Mouse (Mus musculus) intestine, embryonic 16.5 days (tissue): ENCODE measurements around the gene Cdk19. TPM values are rescaled to one million over a fixed set of nuclear protein-coding genes. Genes with fewer than 3 reads are reported as not detected.

Experiments
- ATAC-seq: fragments of 200-750 bp; cut with Nextera tagmentation; 2 replicates; pipeline ENCODE4 v1.8.0; 2017; ENCODE audit warnings: moderate TSS enrichment, moderate library complexity
- H3K27ac ChIP-seq: fragments of 300-500 bp; sonication (generic); 2 replicates; pipeline ENCODE4 v1.5.1; 2014; ENCODE audit warnings: mild to moderate bottlenecking, low read length
- H3K27me3 ChIP-seq: fragments of 300-500 bp; sonication (generic); replicated peaks from 2 replicates; pipeline ENCODE4 v1.6.1; 2014; ENCODE audit warnings: low read length, control low read depth, mixed read lengths; ENCODE audit not compliant: control insufficient read depth, insufficient read depth
- H3K36me3 ChIP-seq: fragments of 300-500 bp; sonication (generic); 2 replicates; pipeline ENCODE4 v1.6.1; 2014; ENCODE audit warnings: low read length, control low read depth; ENCODE audit not compliant: control insufficient read depth, insufficient read depth
- H3K4me1 ChIP-seq: fragments of 300-500 bp; sonication (generic); 2 replicates; pipeline ENCODE4 v1.6.1; 2014; ENCODE audit warnings: low read length, control low read depth, mixed read lengths; ENCODE audit not compliant: control insufficient read depth, insufficient read depth
- H3K4me2 ChIP-seq: fragments of 300-500 bp; sonication (generic); 2 replicates; pipeline ENCODE4 v1.6.1; 2014; ENCODE audit warnings: low read depth, low read length, control low read depth
- H3K4me3 ChIP-seq: fragments of 300-500 bp; sonication (generic); 2 replicates; pipeline ENCODE4 v1.5.1; 2014; ENCODE audit warnings: mild to moderate bottlenecking, low read length
- H3K9ac ChIP-seq: fragments of 300-500 bp; sonication (generic); 2 replicates; pipeline ENCODE4 v1.6.1; 2014; ENCODE audit warnings: low read depth, low read length
- H3K9me3 ChIP-seq: fragments of 300-500 bp; sonication (generic); 2 replicates; pipeline ENCODE4 v1.6.1; 2016; ENCODE audit warnings: low read length, control low read depth; ENCODE audit not compliant: control insufficient read depth
- WGBS: fragments of 180-500 bp; shearing (Covaris S2); extraction: QIAGEN DNeasy Blood & Tissue Kit; methylation state at CpG from one replicate; pipeline ENCODE4 v1.1.7; 2014; 5-methylcytosine and 5-hydroxymethylcytosine counted together
- polyA plus RNA-seq: library from polyadenylated mRNA; unstranded; fragments of >200 nt; fragmentation: Nextera tagmentation; extraction: Ambion mirVana; gene quantifications from 2 replicates; pipeline ENCODE4 v1.2.1, GENCODE M21; 2015

Cdk19 gene
- polyA plus RNA-seq, 1 experiment from 2014 or later: 4.0 TPM

- peak overlapping the region; percentile 86 for H3K9ac ChIP-seq
- peak; percentile 99 for ATAC-seq
- H3K4me3 ChIP-seq: peak overlapping the region; percentile 90
- H3K27ac ChIP-seq: peak overlapping the region; percentile 97
- H3K9me3 ChIP-seq: no peaks in the 10 kb centered on the region
- no peaks in the 10 kb centered on the region for H3K36me3 ChIP-seq
- H3K4me2 ChIP-seq: peak overlapping the region; percentile 58
- under 1% methylated on average over 75 of the region's 76 CpGs for WGBS
- no peaks in the 10 kb centered on the region for H3K27me3 ChIP-seq
- H3K4me1 ChIP-seq: peaks cover 6% of the 10 kb centered on the region
Observed at GRCm38 (mm10) chr10:40348566-40349536, 9.5 kb downstream of the Cdk19 start.

- Histone ChIP-seq H3K9ac (peak overlapping the region; percentile 86), H3K9me3 (no peaks in the 10 kb centered on the region), H3K4me3 (peak overlapping the region; percentile 90), H3K27ac (peak overlapping the region; percentile 95), H3K4me1 (peaks cover 6% of the 10 kb centered on the region), H3K36me3 (no peaks in the 10 kb centered on the region), H3K27me3 (no peaks in the 10 kb centered on the region), H3K4me2 (peak overlapping the region; percentile 55)
- ATAC-seq: peak; percentile 35
- under 1% methylated on average over 62 of the region's 62 CpGs for WGBS
Observed at GRCm38 (mm10) chr10:40349631-40350177, 10.3 kb downstream of the Cdk19 start.

- H3K27ac ChIP-seq: no peak overlapping the region
- no peak for ATAC-seq
- H3K4me1 ChIP-seq: peaks cover 6% of the 10 kb centered on the region
Observed at GRCm38 (mm10) chr10:40350245-40350932, 11.0 kb downstream of the Cdk19 start.

GRCm38 (mm10) chr10:40351156-40351555, 11.8 kb downstream of the Cdk19 start:
- Histone ChIP-seq H3K27me3 (no peaks in the 10 kb centered on the region), H3K27ac (no peak overlapping the region), H3K9me3 (no peaks in the 10 kb centered on the region), H3K4me2 (peak overlapping the region; percentile 55; the same call in 1 of the 2 replicates), H3K9ac (no peak overlapping the region), H3K4me1 (peaks cover 6% of the 10 kb centered on the region), H3K36me3 (no peaks in the 10 kb centered on the region), H3K4me3 (no peak overlapping the region)
- no peak for ATAC-seq
- 62% methylated on average over 4 of the region's 4 CpGs for WGBS

More at GRCm38 (mm10) chr10:40350245-40350932, 11.0 kb downstream of the Cdk19 start:
- Histone ChIP-seq H3K4me2 (peak overlapping the region; percentile 55), H3K9ac (peak overlapping the region; percentile 86), H3K36me3 (no peaks in the 10 kb centered on the region), H3K9me3 (no peaks in the 10 kb centered on the region), H3K4me3 (peak overlapping the region; percentile 90), H3K27me3 (no peaks in the 10 kb centered on the region)
- WGBS: 48% methylated on average over 12 of the region's 12 CpGs

DNA sequence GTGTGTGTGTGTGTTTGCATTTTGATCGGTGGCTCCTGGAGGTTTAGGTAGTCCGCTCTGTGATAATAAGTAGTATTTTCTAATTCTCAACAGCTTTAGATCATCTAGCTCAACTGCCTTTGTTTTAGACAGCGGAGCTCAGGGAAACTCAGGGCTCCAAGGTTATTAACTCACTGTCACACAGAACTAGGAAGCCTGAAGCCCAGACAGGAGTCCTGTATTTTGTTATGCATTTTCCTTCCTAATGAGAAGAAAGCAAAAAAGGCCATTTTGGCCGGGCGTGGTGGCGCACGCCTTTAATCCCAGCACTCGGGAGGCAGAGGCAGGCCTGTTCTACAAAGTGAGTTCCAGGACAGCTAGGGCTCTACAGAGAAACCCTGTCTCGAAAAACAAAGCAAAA, 14.7 kb downstream of the Cdk19 start:
- no peak overlapping the region for H3K27ac ChIP-seq
- no peak overlapping the region for H3K4me2 ChIP-seq
- no peaks in the 10 kb centered on the region for H3K36me3 ChIP-seq
- no peaks in the 10 kb centered on the region for H3K27me3 ChIP-seq
- WGBS: 87% methylated on average over 9 of the region's 9 CpGs
- H3K9ac ChIP-seq: no peak overlapping the region
- H3K4me1 ChIP-seq: peaks cover 6% of the 10 kb centered on the region; the same call in 1 of the 2 replicates
- H3K9me3 ChIP-seq: no peaks in the 10 kb centered on the region
- H3K4me3 ChIP-seq: no peak overlapping the region
- no peak for ATAC-seq

DNA sequence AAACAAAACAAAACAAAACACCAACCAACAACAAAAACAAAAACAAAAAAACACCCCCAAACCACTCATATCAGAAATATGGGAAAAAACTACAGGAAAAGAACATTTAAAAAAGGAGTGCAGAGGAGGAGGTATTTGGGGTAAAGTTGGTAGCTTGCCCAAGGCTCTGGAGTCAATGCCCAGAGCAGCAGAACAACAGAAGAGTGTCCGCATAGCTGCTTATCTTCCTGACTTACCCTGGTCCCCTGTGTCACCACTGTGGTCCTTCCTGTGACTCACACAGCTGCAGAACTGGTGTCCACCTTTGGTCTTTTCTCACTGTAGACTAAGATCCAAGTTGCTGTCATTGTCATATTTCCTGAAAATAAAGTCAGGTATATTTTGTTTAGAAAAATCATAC, 15.2 kb downstream of the Cdk19 start:
- Histone ChIP-seq H3K9me3 (no peaks in the 10 kb centered on the region), H3K9ac (no peak overlapping the region), H3K4me1 (peaks cover 6% of the 10 kb centered on the region; the same call in 1 of the 2 replicates), H3K4me2 (no peak overlapping the region), H3K27ac (no peak overlapping the region), H3K27me3 (no peaks in the 10 kb centered on the region), H3K36me3 (no peaks in the 10 kb centered on the region), H3K4me3 (no peak overlapping the region)
- WGBS: 83% methylated on average over 1 of the region's 1 CpGs
- no peak for ATAC-seq

- H3K9me3 ChIP-seq: no peaks in the 10 kb centered on the region
- no peak overlapping the region for H3K27ac ChIP-seq
- no peak overlapping the region for H3K4me3 ChIP-seq
- no peak overlapping the region for H3K4me2 ChIP-seq
- H3K36me3 ChIP-seq: no peaks in the 10 kb centered on the region
- 46% methylated on average over 2 of the region's 2 CpGs for WGBS
- no peak overlapping the region for H3K9ac ChIP-seq
- ATAC-seq: no peak
- peaks cover 8% of the 10 kb centered on the region; the same call in 1 of the 2 replicates for H3K4me1 ChIP-seq
- H3K27me3 ChIP-seq: no peaks in the 10 kb centered on the region
Observed at GRCm38 (mm10) chr10:40358166-40358565, 18.8 kb downstream of the Cdk19 start.

- 76% methylated on average over 2 of the region's 2 CpGs for WGBS
- H3K4me3 ChIP-seq: no peak overlapping the region
- no peak overlapping the region for H3K9ac ChIP-seq
- H3K4me1 ChIP-seq: peaks cover 9% of the 10 kb centered on the region; the same call in 1 of the 2 replicates
- no peak overlapping the region for H3K4me2 ChIP-seq
- no peaks in the 10 kb centered on the region for H3K36me3 ChIP-seq
- H3K27me3 ChIP-seq: no peaks in the 10 kb centered on the region
- H3K9me3 ChIP-seq: no peaks in the 10 kb centered on the region
- no peak for ATAC-seq
- no peak overlapping the region for H3K27ac ChIP-seq
Observed at GRCm38 (mm10) chr10:40359131-40359530, 19.8 kb downstream of the Cdk19 start.

- no peak for ATAC-seq
- Histone ChIP-seq H3K4me1 (peaks cover 9% of the 10 kb centered on the region; the same call in 1 of the 2 replicates), H3K9me3 (no peaks in the 10 kb centered on the region), H3K4me3 (no peak overlapping the region), H3K27me3 (no peaks in the 10 kb centered on the region), H3K4me2 (no peak overlapping the region), H3K27ac (no peak overlapping the region), H3K36me3 (no peaks in the 10 kb centered on the region), H3K9ac (no peak overlapping the region)
- 25% methylated on average over 4 of the region's 4 CpGs for WGBS
Observed at GRCm38 (mm10) chr10:40363004-40363403, 23.6 kb downstream of the Cdk19 start.
